Mouse (Mus musculus) testis, adult 2 months (tissue): ENCODE measurements around the gene Veph1.

Source experiments
- CTCF ChIP-seq: fragments of 200-500 bp; IDR thresholded peaks from 2 replicates; pipeline ENCODE4 v1.5.1; 2012; ENCODE audit warnings: low read depth, mild to moderate bottlenecking, inconsistent platforms, low read length, moderate library complexity; ENCODE audit not compliant: control insufficient read depth, insufficient read depth, insufficient replicate concordance
- POLR2A ChIP-seq: fragments of 200-500 bp; IDR thresholded peaks from 2 replicates; pipeline ENCODE4 v1.6.1; 2012; ENCODE audit warnings: low read depth, mild to moderate bottlenecking, inconsistent platforms, low read length, moderate library complexity; ENCODE audit not compliant: control insufficient read depth

DNA sequence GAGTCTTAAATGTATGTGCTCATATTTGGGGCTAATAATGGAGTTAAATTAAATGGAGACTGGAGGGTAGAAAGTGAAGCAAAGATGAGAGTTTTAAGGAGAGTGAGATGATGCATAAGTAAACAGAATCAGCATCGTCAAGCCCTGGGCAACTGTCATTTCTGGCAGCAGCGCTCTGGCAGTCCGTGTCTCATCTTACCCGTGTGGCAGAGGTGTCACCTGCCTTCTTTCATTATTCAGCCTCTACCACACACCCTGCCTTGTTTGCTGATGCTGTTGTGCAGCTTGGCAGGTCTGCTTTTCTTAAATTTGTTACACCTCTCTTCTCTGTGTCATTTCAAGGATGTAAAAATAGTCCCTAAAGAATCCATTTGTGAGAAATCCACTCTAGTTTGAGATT is 33.4 kb downstream of the Veph1 start:
- TF ChIP-seq CTCF (no peak), POLR2A (no peak)
